Mouse (Mus musculus) MEL-GATA-1-ER (cell line): ENCODE data around the gene Dicer1.

Source experiments
- DNase-seq: peaks from one replicate; pipeline ENCODE4 v3.0.0-alpha.2; 2012; ENCODE audit warnings: low read depth; ENCODE audit errors: extremely low read depth

Dicer1 gene

DNA sequence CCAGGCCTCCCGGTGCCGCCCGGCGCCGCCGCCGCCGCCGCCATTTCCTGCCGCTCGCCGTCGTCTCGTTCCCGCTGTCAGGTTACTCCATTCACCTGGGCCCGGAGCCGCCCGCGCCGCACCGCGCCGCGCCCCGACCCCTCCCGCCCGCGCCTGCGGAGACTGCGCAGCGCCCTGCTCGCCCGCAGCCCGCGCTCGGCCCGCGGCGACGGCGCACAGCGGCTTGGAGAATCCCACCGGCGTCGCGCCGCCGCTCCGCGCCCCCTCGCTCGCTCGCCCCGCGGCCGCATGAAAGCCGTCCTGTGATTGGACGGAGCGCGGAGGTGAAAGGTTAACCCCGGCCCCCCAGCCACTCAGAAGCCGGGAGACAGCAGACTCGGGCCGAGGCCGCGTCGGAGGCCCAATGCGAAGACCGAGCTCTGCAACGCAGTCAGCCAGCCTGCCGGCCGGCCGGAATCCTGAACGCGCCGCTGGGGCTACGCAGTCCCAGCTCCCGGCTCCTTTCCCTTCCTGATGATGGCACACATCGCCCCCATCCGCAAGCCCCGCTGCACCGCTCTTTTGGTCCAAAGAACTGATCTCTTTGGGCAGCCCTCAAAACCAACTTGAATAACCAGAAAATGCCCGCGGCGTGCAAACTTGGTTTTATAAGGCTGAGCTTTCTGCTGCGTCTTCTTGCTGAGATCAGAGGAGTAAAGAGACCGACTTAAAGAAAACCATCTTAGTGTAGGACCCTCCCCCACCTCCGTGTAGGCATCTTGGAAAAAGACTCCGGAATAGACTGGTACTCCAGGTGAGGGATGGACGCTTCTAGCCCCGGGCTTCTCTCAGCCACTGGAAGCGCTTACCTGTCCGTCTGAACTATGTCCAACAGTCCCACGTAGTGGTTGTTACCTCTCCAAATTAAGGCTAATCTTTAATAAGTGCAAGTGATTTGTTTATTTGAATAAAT, at the start of gene Dicer1:
Gene Dicer1, minus strand, starts transcription at position 139 of the 952 bp plus-strand sequence.
- DNase-seq: peak; percentile 79

DNA sequence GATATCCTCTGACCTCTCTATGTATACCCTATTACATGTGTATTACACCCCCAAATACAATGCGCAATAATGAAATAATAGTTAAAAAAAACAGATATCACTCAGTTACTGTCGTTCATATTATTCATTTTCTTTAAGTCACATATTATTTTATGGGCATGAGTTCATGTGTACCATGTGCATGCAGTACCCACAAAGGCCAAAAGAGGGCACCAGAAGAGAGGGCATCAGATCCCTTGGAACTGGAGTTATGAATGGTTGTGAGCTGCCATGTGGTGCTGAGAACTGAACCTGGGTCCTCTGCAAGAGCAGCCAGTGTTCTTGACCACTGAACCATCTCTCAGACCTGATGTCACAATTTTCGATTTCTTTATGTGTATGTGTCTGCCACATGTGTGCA, 47.6 kb upstream of the Dicer1 start:
- no peak for DNase-seq

DNA sequence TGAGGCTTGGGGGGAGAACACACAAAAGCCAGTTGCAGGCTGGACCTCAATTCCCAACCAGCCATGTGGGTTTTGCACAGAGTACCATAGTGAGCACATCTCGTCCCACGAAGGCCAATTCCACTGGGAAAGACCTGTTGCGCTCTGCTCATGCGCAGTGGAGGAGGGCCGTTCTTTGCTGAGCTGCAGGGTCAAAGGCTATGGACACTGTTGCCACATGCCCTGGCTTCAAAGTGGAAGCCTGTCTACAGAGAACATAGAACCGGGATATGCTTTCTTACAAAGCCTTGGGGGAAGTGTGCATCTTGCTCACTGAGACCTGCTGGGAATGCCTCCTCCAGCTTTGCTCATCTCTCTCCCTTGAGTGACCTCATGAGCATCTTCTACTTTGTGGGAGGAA, 46.2 kb upstream of the Dicer1 start:
- no peak for DNase-seq

- no peak for DNase-seq
These were observed 45.1 kb upstream of the Dicer1 start for GRCm38 (mm10) chr12:104796635-104797378.

DNA sequence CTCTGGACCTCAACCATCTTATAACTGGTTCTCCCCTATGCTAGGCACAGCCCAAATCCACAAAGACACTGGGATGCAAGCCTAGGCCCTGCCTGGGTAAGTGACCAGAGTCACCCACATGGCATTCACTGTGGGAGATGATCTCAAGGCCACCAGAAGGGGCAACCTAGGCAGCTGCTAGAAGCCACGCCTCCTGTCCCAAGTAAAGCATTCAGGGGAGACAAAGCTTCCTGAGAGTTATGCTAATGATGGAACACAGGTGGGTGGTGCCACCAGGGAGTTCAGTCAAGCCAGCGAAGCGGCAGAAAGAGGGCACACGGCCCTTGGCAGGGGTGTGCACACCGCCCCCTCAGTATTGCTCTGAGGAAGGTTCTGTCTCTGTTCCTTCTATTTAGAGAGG, 43.2 kb upstream of the Dicer1 start:
- no peak for DNase-seq

- DNase-seq: no peak
These were observed 41.7 kb upstream of the Dicer1 start for GRCm38 (mm10) chr12:104793486-104793885.

DNA sequence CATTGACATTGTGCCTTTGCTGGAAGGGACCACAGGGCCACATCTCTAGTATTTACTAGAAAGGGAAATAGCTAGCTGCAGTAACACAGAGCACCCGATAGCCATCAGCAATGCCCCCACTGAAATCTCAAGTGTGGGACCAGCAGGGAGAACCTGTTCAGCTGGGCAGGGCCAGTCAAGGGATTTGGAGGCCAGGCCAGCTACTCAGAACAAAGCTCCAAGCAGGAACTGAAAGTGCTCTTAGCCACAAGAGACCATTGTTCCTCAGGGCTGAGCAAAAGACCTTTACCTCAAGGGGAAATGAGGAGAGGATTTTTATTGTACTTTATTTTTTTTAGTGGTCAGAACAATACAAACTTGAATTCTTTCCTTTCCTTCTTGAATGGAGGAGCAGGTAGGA, 25.9 kb upstream of the Dicer1 start:
- DNase-seq: no peak

GRCm38 (mm10) chr12:104771941-104772340, 20.2 kb upstream of the Dicer1 start:
- DNase-seq: no peak

GRCm38 (mm10) chr12:104769201-104769785, 17.5 kb upstream of the Dicer1 start:
- DNase-seq: no peak

- no peak for DNase-seq
These were observed 15.4 kb upstream of the Dicer1 start for GRCm38 (mm10) chr12:104767183-104767582.

DNA sequence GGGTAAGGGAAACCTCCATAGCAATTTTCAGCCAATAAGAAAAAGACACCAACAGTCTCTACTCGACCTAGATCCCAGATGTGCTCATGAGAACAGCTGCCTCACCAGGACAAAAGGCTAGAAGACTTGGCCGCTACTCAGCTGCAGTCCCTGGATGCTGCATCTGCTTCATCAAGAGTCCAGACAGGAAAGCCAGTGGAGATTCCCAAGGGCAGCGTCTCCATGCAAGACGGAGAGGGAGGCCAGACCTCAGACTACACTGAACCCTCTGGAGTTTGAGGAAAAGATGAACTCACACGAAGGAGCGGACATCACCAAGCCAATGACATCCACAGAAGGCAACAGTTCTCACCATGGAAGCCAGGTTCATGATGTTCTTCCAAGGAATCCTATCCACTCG, 14.0 kb upstream of the Dicer1 start:
- DNase-seq: no peak

DNA sequence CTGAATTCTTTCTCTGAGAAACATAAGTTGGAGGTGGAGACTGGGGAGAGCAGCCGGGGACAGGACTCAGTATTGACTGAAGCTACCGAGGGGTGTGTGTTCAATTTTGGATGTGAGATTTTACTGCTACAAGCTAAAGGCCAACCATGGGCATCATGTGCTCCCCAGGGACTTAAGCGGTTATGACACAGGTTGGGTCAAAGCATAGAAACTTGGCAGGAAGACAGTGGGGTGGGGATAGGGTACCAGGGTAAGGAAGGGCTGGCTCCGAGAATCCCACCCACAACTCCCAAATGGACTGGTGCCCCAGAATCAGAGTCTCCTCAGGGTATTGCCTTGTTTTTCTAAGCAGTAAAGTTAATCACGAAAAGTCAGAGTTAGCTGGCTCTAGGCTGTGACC, 13.4 kb upstream of the Dicer1 start:
- no peak for DNase-seq

DNA sequence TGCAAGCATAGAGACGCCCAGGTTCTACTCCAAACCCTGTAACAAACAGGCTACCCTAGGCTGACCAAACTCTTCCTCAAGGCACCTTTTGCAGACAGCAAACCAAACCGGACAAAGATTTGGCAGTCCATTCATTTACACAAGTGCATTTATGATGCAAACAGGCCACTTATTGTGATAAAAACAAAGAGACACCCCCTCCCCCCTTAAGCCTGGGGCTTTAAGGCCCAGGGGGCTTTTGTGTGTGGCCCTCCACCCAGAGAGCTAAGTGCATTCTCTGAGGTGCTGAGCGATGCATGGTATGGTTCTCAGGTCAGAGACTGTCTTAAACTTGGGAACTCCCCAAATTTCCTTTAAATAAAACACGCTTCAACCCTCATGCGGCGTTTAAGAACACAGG, 12.2 kb upstream of the Dicer1 start:
- DNase-seq: no peak

DNA sequence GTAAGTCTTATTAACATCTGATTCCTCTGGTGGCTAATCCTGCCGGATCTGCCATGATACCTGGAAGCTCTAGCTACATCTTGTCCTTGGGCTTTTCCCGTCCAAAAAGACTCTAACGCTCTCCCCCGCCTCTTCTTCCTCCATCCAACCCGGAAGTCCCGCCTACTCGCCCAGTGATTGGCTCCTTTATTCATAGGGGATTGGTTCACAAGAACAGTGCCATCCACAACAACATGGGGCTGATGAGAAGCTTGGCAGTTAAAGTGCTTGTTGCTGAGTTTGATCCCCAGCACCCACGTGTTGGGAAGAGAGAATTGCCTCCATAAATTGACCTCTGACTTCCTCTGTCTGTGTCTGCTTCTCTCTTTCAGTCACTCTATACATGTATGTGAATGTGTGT, 9.7 kb upstream of the Dicer1 start:
- peak; percentile 7 for DNase-seq

DNA sequence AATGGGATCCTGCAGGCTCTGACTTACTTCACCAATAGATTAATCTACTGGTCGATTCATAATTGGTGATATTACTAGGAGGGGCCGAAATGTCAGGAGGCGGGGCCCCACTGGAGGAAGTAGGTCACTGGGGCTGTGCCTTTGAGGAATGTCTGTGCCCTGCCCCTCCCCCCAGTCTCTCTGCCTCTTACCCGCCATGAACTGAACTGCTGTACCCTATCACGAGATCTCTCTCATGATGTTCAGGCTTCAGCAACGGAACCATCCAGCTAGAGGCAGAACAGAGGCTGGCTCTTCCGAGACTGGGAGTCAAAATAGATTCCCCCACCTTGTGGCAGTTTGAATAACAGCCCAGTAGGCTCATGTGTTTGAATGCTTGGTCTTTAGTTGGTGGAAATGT, 6.3 kb upstream of the Dicer1 start:
- no peak for DNase-seq

GRCm38 (mm10) chr12:104753686-104754085, 1.9 kb upstream of the Dicer1 start:
- no peak for DNase-seq

GRCm38 (mm10) chr12:104751331-104751813, 380 bp downstream of the Dicer1 start:
- no peak for DNase-seq

DNA sequence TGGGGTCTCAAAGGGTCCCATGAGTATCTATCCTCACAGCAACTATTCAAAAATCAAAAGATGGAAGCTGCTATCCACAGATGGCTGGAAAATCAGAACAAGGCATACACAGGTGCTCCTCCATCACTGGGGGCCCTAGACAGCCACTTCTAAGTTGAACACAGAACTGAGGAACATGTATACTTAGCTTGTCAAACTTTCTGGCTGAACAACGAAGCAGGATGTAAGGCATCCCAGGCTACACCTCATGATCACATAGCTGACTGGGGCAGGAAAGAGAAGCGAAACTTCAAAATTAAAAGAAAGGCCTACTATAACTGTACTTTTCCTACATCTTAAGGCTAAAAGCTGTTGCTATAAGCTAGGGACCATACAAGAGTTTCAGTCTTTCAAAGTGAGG, 2.8 kb downstream of the Dicer1 start:
- DNase-seq: no peak

GRCm38 (mm10) chr12:104747252-104747651, 4.5 kb downstream of the Dicer1 start:
- no peak for DNase-seq

GRCm38 (mm10) chr12:104746601-104747000, 5.2 kb downstream of the Dicer1 start:
- DNase-seq: no peak

DNA sequence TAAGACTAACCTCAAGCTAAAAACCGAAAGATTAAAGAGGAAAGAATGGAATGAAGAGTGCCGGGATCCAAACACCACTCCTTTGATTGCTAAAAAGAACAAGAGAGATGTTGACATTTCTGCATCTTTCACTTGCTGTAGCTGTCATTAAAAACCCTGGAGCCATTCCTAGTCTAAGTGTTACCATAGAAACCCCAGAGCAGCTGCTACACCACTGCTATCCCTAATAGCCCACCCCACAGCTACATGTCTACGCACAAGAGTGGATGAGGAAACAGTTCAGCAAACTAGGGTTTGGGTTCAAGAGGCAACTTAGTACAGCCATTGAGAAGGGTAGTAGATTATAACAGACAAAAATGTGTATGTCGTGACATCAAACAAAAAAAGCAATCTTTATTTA, 8.1 kb downstream of the Dicer1 start:
- DNase-seq: no peak

DNA sequence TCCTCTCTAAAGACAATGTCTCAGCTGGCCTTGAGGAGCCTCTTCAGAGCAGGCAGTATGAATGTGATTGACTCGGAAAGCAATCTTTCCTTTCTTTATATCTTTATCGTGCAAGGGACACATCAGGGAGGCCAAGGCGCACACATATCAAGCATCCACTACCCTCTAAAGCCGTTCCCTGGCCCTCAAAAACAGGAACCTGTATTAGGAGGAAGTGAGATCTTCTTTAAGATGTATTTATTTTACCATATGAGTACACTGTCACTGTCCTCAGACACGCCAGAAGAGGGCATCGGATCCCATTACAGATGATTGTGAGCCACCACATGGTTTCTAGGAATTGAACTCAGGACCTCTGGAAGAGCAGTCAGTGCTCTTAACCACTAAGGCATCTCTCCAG, 9.5 kb downstream of the Dicer1 start:
- peak; percentile 83 for DNase-seq
